Mouse (Mus musculus) hindbrain, embryonic 16.5 days (tissue): ENCODE data around the gene Cpne4. TPM values are rescaled to one million over a fixed set of nuclear protein-coding genes. Genes with fewer than 3 reads are reported as not detected.

ENCODE experiments used
- ATAC-seq: fragments of 200-750 bp; cut with Nextera tagmentation; 2 replicates; pipeline ENCODE4 v1.8.0; 2017; ENCODE audit warnings: moderate TSS enrichment, moderate library complexity
- H3K27ac ChIP-seq: fragments of 300-500 bp; sonication (generic); 2 replicates; pipeline ENCODE4 v1.5.1; 2014; ENCODE audit warnings: low read depth, mild to moderate bottlenecking, control low read depth, low read length, moderate library complexity
- H3K27me3 ChIP-seq: fragments of 300-500 bp; sonication (generic); replicated peaks from 2 replicates; pipeline ENCODE4 v1.6.1; 2014; ENCODE audit warnings: low read length; ENCODE audit not compliant: control insufficient read depth, insufficient read depth
- H3K36me3 ChIP-seq: fragments of 300-500 bp; sonication (generic); 2 replicates; pipeline ENCODE4 v1.6.1; 2014; ENCODE audit warnings: mild to moderate bottlenecking, low read length, moderate library complexity, mixed read lengths; ENCODE audit not compliant: control insufficient read depth, insufficient read depth
- H3K4me1 ChIP-seq: fragments of 300-500 bp; sonication (generic); 2 replicates; pipeline ENCODE4 v1.6.1; 2014; ENCODE audit warnings: low read depth, low read length; ENCODE audit not compliant: control insufficient read depth, insufficient read depth
- H3K4me2 ChIP-seq: fragments of 300-500 bp; sonication (generic); 2 replicates; pipeline ENCODE4 v1.6.1; 2014; ENCODE audit warnings: mild to moderate bottlenecking, low read length, control low read depth, moderate library complexity
- H3K4me3 ChIP-seq: fragments of 300-500 bp; sonication (generic); 2 replicates; pipeline ENCODE4 v1.5.1; 2014; ENCODE audit warnings: mild to moderate bottlenecking, low read length, control low read depth, moderate library complexity
- H3K9ac ChIP-seq: fragments of 300-500 bp; sonication (generic); 2 replicates; pipeline ENCODE4 v1.6.1; 2014; ENCODE audit warnings: low read depth, mild to moderate bottlenecking, control low read depth, low read length, moderate library complexity
- H3K9me3 ChIP-seq: fragments of 300-500 bp; sonication (generic); 2 replicates; pipeline ENCODE4 v1.6.1; 2014; ENCODE audit warnings: mild to moderate bottlenecking, low read length, moderate library complexity; ENCODE audit not compliant: control insufficient read depth
- WGBS: fragments of 180-500 bp; shearing (Covaris S2); extraction: QIAGEN DNeasy Blood & Tissue Kit; methylation state at CpG from one replicate; pipeline ENCODE4 v1.1.7; 2014; 5-methylcytosine and 5-hydroxymethylcytosine counted together
- polyA plus RNA-seq: library from polyadenylated mRNA; unstranded; fragments of >200 nt; fragmentation: Nextera tagmentation; extraction: Ambion mirVana; gene quantifications from 2 replicates; pipeline ENCODE4 v1.2.1, GENCODE M21; 2015

Gene Cpne4
- polyA plus RNA-seq, 1 experiment from 2014 or later = 13.0 TPM

DNA sequence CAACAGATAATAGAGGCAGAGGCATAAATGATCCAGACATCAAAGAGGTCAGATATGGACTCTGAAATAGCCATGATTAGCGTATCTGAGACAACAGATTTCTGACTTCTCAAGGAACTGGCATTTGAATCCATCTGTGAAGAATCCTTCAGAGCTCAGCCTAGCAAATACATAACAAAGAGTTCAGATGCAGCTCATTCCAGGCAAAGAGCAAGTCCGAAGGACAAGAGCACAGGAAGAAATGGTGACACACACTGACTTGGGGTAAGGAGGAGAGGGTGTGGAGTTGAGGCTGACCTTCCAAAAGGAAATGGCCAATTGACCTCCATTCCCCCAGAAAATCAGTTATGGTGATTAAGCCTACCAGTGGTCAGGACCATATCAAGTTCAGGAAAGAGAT is 375.0 kb downstream of the Cpne4 start:
- 73% methylated on average over 2 of the region's 2 CpGs for WGBS

DNA sequence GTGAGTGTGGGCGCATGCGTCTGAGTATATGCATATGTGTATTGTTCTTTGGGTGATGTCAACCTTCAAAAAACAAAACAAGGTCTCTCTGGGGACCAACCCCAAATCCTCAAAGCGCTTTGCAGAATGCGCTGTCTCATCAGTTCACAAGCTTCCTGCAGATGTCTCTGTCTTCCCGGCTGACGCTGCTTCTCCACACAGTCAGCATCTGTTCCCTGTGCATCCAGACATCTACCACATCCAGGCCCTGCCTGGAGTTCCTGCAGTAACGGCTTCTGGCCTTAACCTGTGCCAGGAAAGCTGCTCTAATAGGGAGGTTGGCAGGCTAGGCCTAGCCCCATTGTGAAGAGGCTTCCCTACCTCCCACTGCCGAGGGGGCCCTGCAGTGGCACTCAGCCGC is 381.7 kb downstream of the Cpne4 start:
- no peak overlapping the region for H3K9ac ChIP-seq
- ATAC-seq = no peak
- no peaks in the 10 kb centered on the region for H3K27me3 ChIP-seq
- WGBS = 71% methylated on average over 9 of the region's 9 CpGs
- H3K4me2 ChIP-seq = no peak overlapping the region
- H3K36me3 ChIP-seq = no peaks in the 10 kb centered on the region
- H3K4me1 ChIP-seq = no peaks in the 10 kb centered on the region
- no peak overlapping the region for H3K27ac ChIP-seq
- no peaks in the 10 kb centered on the region for H3K9me3 ChIP-seq
- no peak overlapping the region for H3K4me3 ChIP-seq

More for the DNA sequence above, 375.0 kb downstream of the Cpne4 start:
- ATAC-seq = no peak
- no peak overlapping the region for H3K9ac ChIP-seq
- no peaks in the 10 kb centered on the region for H3K9me3 ChIP-seq
- H3K36me3 ChIP-seq = no peaks in the 10 kb centered on the region
- H3K4me1 ChIP-seq = no peaks in the 10 kb centered on the region
- no peak overlapping the region for H3K4me2 ChIP-seq
- H3K4me3 ChIP-seq = no peak overlapping the region
- no peak overlapping the region for H3K27ac ChIP-seq
- no peaks in the 10 kb centered on the region for H3K27me3 ChIP-seq

DNA sequence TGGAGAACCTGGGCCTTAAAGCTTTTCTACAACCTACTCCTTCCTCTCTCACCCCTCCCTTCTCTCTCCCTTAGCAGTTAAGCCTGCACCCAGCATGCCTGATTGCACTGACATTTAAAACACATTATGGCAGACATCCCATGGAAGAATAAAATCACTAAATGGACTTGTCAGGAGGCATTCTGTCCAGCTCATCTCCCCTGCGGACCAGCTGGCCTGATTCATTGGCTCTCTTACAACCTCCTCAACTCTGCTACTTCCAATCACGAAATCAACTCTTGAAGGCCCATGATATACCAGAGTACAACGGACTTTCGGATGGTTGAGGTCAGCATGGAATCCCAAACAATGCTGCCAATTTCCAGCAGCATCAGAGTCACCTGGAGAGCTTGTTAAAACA is 393.3 kb downstream of the Cpne4 start:
- H3K36me3 ChIP-seq = no peaks in the 10 kb centered on the region
- H3K4me1 ChIP-seq = no peaks in the 10 kb centered on the region
- H3K27ac ChIP-seq = no peak overlapping the region
- no peak overlapping the region for H3K4me3 ChIP-seq
- H3K9ac ChIP-seq = no peak overlapping the region
- no peaks in the 10 kb centered on the region for H3K27me3 ChIP-seq
- ATAC-seq = 0 out of 2 replicates have a peak, but pooled peaks have one; percentile 50
- H3K4me2 ChIP-seq = no peak overlapping the region
- no peaks in the 10 kb centered on the region for H3K9me3 ChIP-seq
- 70% methylated on average over 4 of the region's 4 CpGs for WGBS

DNA sequence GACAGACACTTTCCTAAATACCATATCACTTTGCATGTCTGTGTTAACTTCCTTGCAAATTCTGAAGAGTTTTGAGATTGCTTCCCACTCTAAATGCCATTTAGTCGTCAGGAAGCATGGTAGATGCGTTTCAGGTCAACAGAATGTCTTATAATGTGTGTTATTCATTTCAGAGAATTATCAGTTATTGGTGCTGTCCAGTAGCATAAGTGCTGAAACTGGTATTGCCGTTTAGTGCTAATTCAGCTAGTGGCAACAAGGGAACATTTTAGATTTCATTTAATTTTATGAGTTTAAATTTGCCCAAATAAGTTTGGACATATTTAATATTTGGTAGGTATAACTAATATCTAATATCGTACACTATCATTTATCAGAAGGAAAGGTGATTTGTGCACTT is 403.5 kb downstream of the Cpne4 start:
- no peaks in the 10 kb centered on the region for H3K27me3 ChIP-seq
- no peak overlapping the region for H3K9ac ChIP-seq
- no peak overlapping the region for H3K27ac ChIP-seq
- no peaks in the 10 kb centered on the region for H3K36me3 ChIP-seq
- no peaks in the 10 kb centered on the region for H3K9me3 ChIP-seq
- H3K4me2 ChIP-seq = no peak overlapping the region
- H3K4me1 ChIP-seq = no peaks in the 10 kb centered on the region
- no peak for ATAC-seq
- 69% methylated on average over 4 of the region's 4 CpGs for WGBS
- no peak overlapping the region for H3K4me3 ChIP-seq

DNA sequence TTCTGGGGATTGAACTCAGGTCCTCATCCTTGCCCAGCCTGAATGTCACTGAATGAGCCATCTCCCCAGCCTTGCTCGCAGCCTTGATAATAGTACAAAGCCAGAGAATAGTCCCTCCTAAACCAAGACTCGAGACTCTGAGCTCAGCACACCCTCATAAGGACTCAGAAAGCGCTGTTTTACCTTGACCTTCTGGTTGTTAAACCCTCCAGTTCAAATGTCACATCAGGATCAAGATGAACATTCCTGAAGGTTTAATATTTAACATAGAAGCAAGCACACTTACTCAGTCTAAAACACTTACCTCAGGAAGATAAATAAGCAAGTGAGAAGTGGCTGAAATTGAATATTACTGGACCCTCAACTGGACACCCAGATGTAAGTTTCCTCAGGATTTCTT is 405.1 kb downstream of the Cpne4 start:
- Histone ChIP-seq H3K27me3 (no peaks in the 10 kb centered on the region), H3K9me3 (no peaks in the 10 kb centered on the region), H3K4me2 (no peak overlapping the region), H3K36me3 (no peaks in the 10 kb centered on the region), H3K27ac (no peak overlapping the region), H3K9ac (no peak overlapping the region), H3K4me1 (no peaks in the 10 kb centered on the region), H3K4me3 (no peak overlapping the region)
- 76% methylated on average over 3 of the region's 3 CpGs for WGBS
- no peak for ATAC-seq

DNA sequence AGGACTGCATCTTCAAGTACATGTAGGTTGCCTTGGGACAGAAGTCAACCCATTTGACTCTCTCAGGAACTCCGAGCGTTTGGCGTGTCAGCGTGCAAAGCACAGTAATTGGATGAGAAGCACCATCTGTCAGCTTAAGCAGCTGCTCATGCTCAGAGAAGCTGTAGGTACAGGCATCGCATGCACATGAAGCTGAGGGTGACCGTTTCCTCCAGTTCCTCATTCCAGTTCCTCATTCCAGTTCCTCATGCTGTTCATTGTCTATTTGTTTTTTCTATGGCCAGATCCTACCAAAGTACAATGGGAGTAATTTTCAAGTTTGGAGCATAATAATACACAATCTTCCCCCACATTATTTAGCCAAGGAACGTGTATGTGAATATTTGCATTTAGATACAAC is 425.7 kb downstream of the Cpne4 start:
- H3K9ac ChIP-seq = no peak overlapping the region
- no peaks in the 10 kb centered on the region for H3K9me3 ChIP-seq
- H3K4me1 ChIP-seq = no peaks in the 10 kb centered on the region
- H3K27me3 ChIP-seq = no peaks in the 10 kb centered on the region
- no peak overlapping the region for H3K27ac ChIP-seq
- WGBS = 69% methylated on average over 7 of the region's 7 CpGs
- ATAC-seq = no peak
- H3K36me3 ChIP-seq = no peaks in the 10 kb centered on the region
- no peak overlapping the region for H3K4me2 ChIP-seq
- no peak overlapping the region for H3K4me3 ChIP-seq

DNA sequence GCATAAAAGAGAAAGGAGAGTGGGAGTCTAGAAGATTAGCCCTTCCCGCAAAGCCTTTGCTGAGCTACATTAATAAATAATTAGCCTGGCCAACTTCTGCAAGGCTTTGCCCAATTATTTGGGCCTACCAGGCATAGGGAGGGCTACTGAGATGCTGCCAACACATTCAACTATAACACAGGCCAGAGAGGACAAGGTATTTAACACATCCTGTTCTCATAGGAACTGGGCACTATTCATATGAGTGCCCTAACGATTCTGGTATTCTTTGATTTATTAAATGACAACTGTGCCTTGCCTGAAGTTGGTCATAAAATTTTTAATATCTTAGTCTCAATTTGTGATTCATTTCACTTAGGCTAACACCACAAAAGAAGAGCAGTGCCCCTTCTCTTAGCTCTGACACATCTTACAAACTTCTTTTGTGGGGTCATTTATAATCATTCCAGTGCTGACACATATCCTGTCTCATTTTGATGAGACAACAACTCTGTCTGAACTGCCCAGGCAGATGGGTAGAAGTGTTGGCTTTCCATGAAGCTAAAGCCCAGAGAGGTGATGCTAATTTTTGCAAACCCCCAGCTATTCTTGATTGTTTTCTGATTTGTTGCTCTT is 435.0 kb downstream of the Cpne4 start:
- H3K4me2 ChIP-seq = no peak overlapping the region
- no peaks in the 10 kb centered on the region for H3K9me3 ChIP-seq
- no peak overlapping the region for H3K9ac ChIP-seq
- no peak overlapping the region for H3K4me3 ChIP-seq
- no peaks in the 10 kb centered on the region for H3K36me3 ChIP-seq
- no peaks in the 10 kb centered on the region for H3K4me1 ChIP-seq
- ATAC-seq = no peak
- no peak overlapping the region for H3K27ac ChIP-seq
- H3K27me3 ChIP-seq = no peaks in the 10 kb centered on the region
- 77% methylated on average over 2 of the region's 2 CpGs for WGBS

DNA sequence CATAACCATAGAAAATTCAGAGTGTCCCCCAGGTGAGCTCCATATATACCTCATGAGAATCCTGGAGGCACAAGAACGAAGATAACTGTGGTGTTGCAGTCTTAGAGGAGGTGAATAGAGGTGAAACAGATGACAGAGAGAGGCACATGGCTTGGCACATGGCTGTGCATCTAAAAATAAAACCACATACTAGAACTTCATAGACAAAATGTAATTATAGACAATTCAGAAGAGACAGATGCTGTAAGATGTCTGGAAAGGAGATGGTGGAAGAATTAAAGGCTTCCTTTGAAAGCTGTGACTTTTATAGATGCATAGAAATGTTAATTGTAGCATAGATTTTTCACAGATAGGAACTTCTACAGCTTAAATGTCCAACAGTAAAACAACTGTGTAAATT is 451.1 kb downstream of the Cpne4 start:
- H3K27ac ChIP-seq = no peak overlapping the region
- no peaks in the 10 kb centered on the region for H3K4me1 ChIP-seq
- no peak for ATAC-seq
- WGBS = 74% methylated on average over 1 of the region's 1 CpGs
- H3K27me3 ChIP-seq = no peaks in the 10 kb centered on the region
- H3K4me3 ChIP-seq = no peak overlapping the region
- H3K9ac ChIP-seq = no peak overlapping the region
- H3K36me3 ChIP-seq = no peaks in the 10 kb centered on the region
- no peaks in the 10 kb centered on the region for H3K9me3 ChIP-seq
- H3K4me2 ChIP-seq = no peak overlapping the region

DNA sequence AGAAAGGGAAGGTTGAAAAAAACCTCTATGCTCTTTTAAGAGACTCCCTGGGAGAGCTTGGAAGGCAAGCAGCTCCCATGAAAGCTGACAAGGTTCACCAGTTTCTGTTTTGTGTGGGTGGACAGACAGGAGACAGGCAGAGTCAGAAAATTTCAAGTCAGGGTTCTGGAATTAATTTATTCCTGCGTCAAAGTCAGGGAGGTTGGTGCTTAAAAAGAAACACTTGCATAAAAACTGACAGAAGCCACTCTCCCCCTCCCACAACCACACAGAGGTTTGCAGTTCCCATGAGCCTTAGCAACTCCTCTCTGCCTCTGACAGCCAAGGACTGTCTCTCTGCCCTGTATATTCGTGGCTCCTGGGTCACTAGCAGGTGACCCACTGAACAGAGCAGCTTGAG is 463.6 kb downstream of the Cpne4 start:
- H3K9ac ChIP-seq = no peak overlapping the region
- WGBS = 18% methylated on average over 2 of the region's 2 CpGs
- no peak overlapping the region for H3K4me2 ChIP-seq
- H3K27ac ChIP-seq = no peak overlapping the region
- no peaks in the 10 kb centered on the region for H3K36me3 ChIP-seq
- H3K27me3 ChIP-seq = no peaks in the 10 kb centered on the region
- H3K4me3 ChIP-seq = no peak overlapping the region
- H3K4me1 ChIP-seq = no peaks in the 10 kb centered on the region
- ATAC-seq = no peak
- no peaks in the 10 kb centered on the region for H3K9me3 ChIP-seq

DNA sequence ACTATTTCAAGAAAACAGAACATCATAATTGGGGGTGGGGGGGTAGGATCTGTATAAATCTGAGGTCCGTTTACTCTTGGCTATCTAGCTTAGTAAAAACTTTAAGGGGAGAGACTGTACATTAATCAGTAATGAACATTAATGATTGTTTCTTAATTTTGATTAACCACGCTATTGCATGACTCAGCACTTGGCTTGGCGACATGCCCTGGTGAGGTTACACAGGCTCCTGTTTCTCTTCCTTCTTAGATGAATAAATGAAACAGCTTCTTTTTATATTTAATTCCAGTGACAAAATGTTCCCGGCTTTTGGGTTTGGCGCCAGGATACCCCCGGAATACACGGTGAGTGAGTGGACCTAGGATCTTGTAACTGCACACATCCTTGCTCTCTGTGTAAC is 471.1 kb downstream of the Cpne4 start:
- no peak overlapping the region for H3K4me2 ChIP-seq
- no peaks in the 10 kb centered on the region for H3K9me3 ChIP-seq
- no peak overlapping the region for H3K4me3 ChIP-seq
- H3K27ac ChIP-seq = no peak overlapping the region
- ATAC-seq = no peak
- H3K9ac ChIP-seq = no peak overlapping the region
- H3K36me3 ChIP-seq = no peaks in the 10 kb centered on the region
- no peaks in the 10 kb centered on the region for H3K27me3 ChIP-seq
- 93% methylated on average over 7 of the region's 7 CpGs for WGBS
- no peaks in the 10 kb centered on the region for H3K4me1 ChIP-seq
